Mouse (Mus musculus) myocyte (in vitro differentiated cells): ENCODE measurements around the gene Inca1.

Experiments
- MAX ChIP-seq: IDR thresholded peaks from one replicate; pipeline ENCODE4 v1.6.1; 2011; ENCODE audit warnings: low read depth, mild to moderate bottlenecking, control low read depth
- TCF12 ChIP-seq: IDR thresholded peaks from one replicate; pipeline ENCODE4 v1.6.1; 2011; ENCODE audit warnings: mild to moderate bottlenecking, control low read depth; ENCODE audit not compliant: poor library complexity, insufficient read depth, severe bottlenecking
- USF1 ChIP-seq: IDR thresholded peaks from one replicate; pipeline ENCODE4 v1.6.1; 2011; ENCODE audit warnings: low read depth, mild to moderate bottlenecking, control low read depth, moderate library complexity

GRCm38 (mm10) chr11:70701221-70701955, 1.4 kb upstream of the Inca1 start:
- TF ChIP-seq TCF12 (no peak), USF1 (no peak), MAX (no peak)
